ENCODE assay signal across 18 mouse cellular contexts in genomic region chr1:29404139-29404538, GRCm38 (mm10).
A peak's percentile ranks its signal among the peaks of the same experiment; 100 is the strongest.
DNase-seq lines count a peak whose midpoint lies in the region; ATAC-seq and TF ChIP-seq lines count a peak whose summit lies in the region.
"Had no signal": no experiment of that assay in that cellular context is flagged by ENCODE, and none has a peak within 500 bp of the region (broad histone marks: within the 10 kb centered on the region; RNA-seq: fewer than 3 reads in every experiment).

No protein-coding gene starts in this region.

- H3K36me3 ChIP-seq in forebrain, embryonic 12.5 days (replicated peaks), result no peaks in the 10 kb centered on the region
- H3K36me3 ChIP-seq in forebrain, embryonic 10.5 days (replicated peaks), result no peaks in the 10 kb centered on the region
- H3K36me3 ChIP-seq in forebrain, embryonic 15.5 days, result no peaks in the 10 kb centered on the region
- H3K36me3 ChIP-seq in forebrain, postnatal 0 days (ENCODE audit: insufficient read depth), result no peaks in the 10 kb centered on the region
- no peaks in the 10 kb centered on the region for H3K36me3 ChIP-seq in hindbrain, embryonic 14.5 days (replicated peaks; ENCODE audit: control insufficient read depth, insufficient read depth)
- H3K36me3 ChIP-seq in hindbrain, postnatal 0 days (ENCODE audit: insufficient read depth, low read length), result no peaks in the 10 kb centered on the region
- H3K36me3 ChIP-seq: heart, embryonic 10.5 days had no signal

- DNase-seq in forebrain, embryonic 10.5 days (ENCODE audit: extremely low spot score, low spot score), result no peak
- DNase-seq in forebrain, postnatal 0 days, result no peak
- no peak for DNase-seq in hindbrain, embryonic 14.5 days (ENCODE audit: low spot score)
- no peak for DNase-seq in hindbrain, postnatal 0 days (ENCODE audit: low spot score)
- DNase-seq in brain, embryonic 14.5 days (ENCODE audit: low read depth), result peak; percentile 46
- DNase-seq: adrenal gland, adult 8-10 months; adrenal gland, postnatal 25 days; cerebellum, adult 18-20 months; cerebellum, adult 9-10 months; cerebellum, postnatal 14 days; gastrocnemius, postnatal 25 days; heart, adult 2 months; kidney, adult 2 months had no signal

- H3K9me3 ChIP-seq in forebrain, embryonic 12.5 days, result no peaks in the 10 kb centered on the region
- no peaks in the 10 kb centered on the region for H3K9me3 ChIP-seq in forebrain, embryonic 10.5 days
- no peaks in the 10 kb centered on the region for H3K9me3 ChIP-seq in forebrain, embryonic 15.5 days
- H3K9me3 ChIP-seq in forebrain, postnatal 0 days (ENCODE audit: low read length), result no peaks in the 10 kb centered on the region
- no peaks in the 10 kb centered on the region for H3K9me3 ChIP-seq in hindbrain, embryonic 14.5 days (ENCODE audit: control insufficient read depth, low read length)
- H3K9me3 ChIP-seq in hindbrain, postnatal 0 days (ENCODE audit: low read length), result no peaks in the 10 kb centered on the region
- H3K9me3 ChIP-seq: heart, embryonic 10.5 days had no signal

- TF ChIP-seq CTCF in forebrain, postnatal 0 days (IDR thresholded peaks at IDR 0.05; ENCODE audit: low read depth), result no peak
- TF ChIP-seq CTCF in hindbrain, postnatal 0 days (IDR thresholded peaks at IDR 0.05; ENCODE audit: low read depth), result no peak
- no peak for TF ChIP-seq CTCF in brain, embryonic 14.5 days (IDR thresholded peaks at IDR 0.05; ENCODE audit: borderline replicate concordance, extremely low read depth, insufficient read depth, insufficient read length)

- peak; percentile 17; the same call in 1 of the 2 replicates for ATAC-seq in forebrain, embryonic 12.5 days (ENCODE audit: low FRiP score)
- peak; percentile 53; the same call in 1 of the 2 replicates for ATAC-seq in forebrain, embryonic 15.5 days (replicated peaks)
- ATAC-seq in forebrain, postnatal 0 days, result no peak
- ATAC-seq in hindbrain, embryonic 14.5 days (ENCODE audit: low FRiP score), result peak; percentile 34; the same call in 1 of the 2 replicates
- ATAC-seq in hindbrain, postnatal 0 days, result no peak
- ATAC-seq: activated CD4-positive, CD25-positive, alpha-beta regulatory T cell, adult 4 months; intestine, postnatal 0 days had no signal

- WGBS in forebrain, embryonic 12.5 days, result 82% methylated on average over 6 of the region's 6 CpGs
- WGBS in forebrain, embryonic 10.5 days, result 92% methylated on average over 6 of the region's 6 CpGs
- 55% methylated on average over 6 of the region's 6 CpGs for WGBS in forebrain, embryonic 15.5 days
- WGBS in forebrain, postnatal 0 days, result 48% methylated on average over 6 of the region's 6 CpGs
- 78% methylated on average over 6 of the region's 6 CpGs for WGBS in hindbrain, embryonic 14.5 days
- WGBS in hindbrain, postnatal 0 days, result 58% methylated on average over 6 of the region's 6 CpGs

- no peak overlapping the region for H3K4me3 ChIP-seq in forebrain, embryonic 12.5 days (replicated peaks)
- no peak overlapping the region for H3K4me3 ChIP-seq in forebrain, embryonic 10.5 days
- no peak overlapping the region for H3K4me3 ChIP-seq in forebrain, embryonic 15.5 days
- H3K4me3 ChIP-seq in forebrain, postnatal 0 days (ENCODE audit: low read depth, low read length), result no peak overlapping the region
- no peak overlapping the region for H3K4me3 ChIP-seq in hindbrain, embryonic 14.5 days (replicated peaks; ENCODE audit: low read length)
- no peak overlapping the region for H3K4me3 ChIP-seq in hindbrain, postnatal 0 days (ENCODE audit: low read length)
- H3K4me3 ChIP-seq: heart, adult 2 months; heart, embryonic 10.5 days had no signal

- H3K27me3 ChIP-seq in forebrain, embryonic 12.5 days, result no peaks in the 10 kb centered on the region
- H3K27me3 ChIP-seq in forebrain, embryonic 10.5 days (ENCODE audit: poor library complexity, severe bottlenecking), result no peaks in the 10 kb centered on the region
- H3K27me3 ChIP-seq in forebrain, embryonic 15.5 days, result no peaks in the 10 kb centered on the region
- no peaks in the 10 kb centered on the region for H3K27me3 ChIP-seq in forebrain, postnatal 0 days (ENCODE audit: insufficient read depth, low read length)
- no peaks in the 10 kb centered on the region for H3K27me3 ChIP-seq in hindbrain, embryonic 14.5 days (ENCODE audit: control insufficient read depth, insufficient read depth, low read length)
- H3K27me3 ChIP-seq in hindbrain, postnatal 0 days (ENCODE audit: insufficient read depth, low read length), result no peaks in the 10 kb centered on the region

- H3K4me1 ChIP-seq in forebrain, embryonic 12.5 days, result no peaks in the 10 kb centered on the region
- no peaks in the 10 kb centered on the region for H3K4me1 ChIP-seq in forebrain, embryonic 10.5 days
- H3K4me1 ChIP-seq in forebrain, embryonic 15.5 days, result no peaks in the 10 kb centered on the region
- H3K4me1 ChIP-seq in forebrain, postnatal 0 days (ENCODE audit: insufficient read depth), result no peaks in the 10 kb centered on the region
- no peaks in the 10 kb centered on the region for H3K4me1 ChIP-seq in hindbrain, embryonic 14.5 days (replicated peaks; ENCODE audit: control insufficient read depth, insufficient read depth, low read length)
- H3K4me1 ChIP-seq in hindbrain, postnatal 0 days (ENCODE audit: insufficient read depth, low read length), result no peaks in the 10 kb centered on the region
- H3K4me1 ChIP-seq: heart, embryonic 10.5 days had no signal

- no peak overlapping the region for H3K4me2 ChIP-seq in forebrain, embryonic 12.5 days
- no peak overlapping the region for H3K4me2 ChIP-seq in forebrain, embryonic 15.5 days (replicated peaks)
- H3K4me2 ChIP-seq in forebrain, postnatal 0 days (ENCODE audit: low read depth), result no peak overlapping the region
- H3K4me2 ChIP-seq in hindbrain, embryonic 14.5 days (replicated peaks), result no peak overlapping the region
- no peak overlapping the region for H3K4me2 ChIP-seq in hindbrain, postnatal 0 days (ENCODE audit: low read depth, low read length)

- H3K9ac ChIP-seq in forebrain, embryonic 12.5 days, result no peak overlapping the region
- no peak overlapping the region for H3K9ac ChIP-seq in forebrain, embryonic 15.5 days (replicated peaks)
- no peak overlapping the region for H3K9ac ChIP-seq in forebrain, postnatal 0 days
- H3K9ac ChIP-seq in hindbrain, embryonic 14.5 days, result no peak overlapping the region
- no peak overlapping the region for H3K9ac ChIP-seq in hindbrain, postnatal 0 days (replicated peaks; ENCODE audit: low read length)

- no peak overlapping the region for H3K27ac ChIP-seq in forebrain, embryonic 12.5 days
- no peak overlapping the region for H3K27ac ChIP-seq in forebrain, embryonic 10.5 days
- H3K27ac ChIP-seq in forebrain, embryonic 15.5 days (replicated peaks), result no peak overlapping the region
- H3K27ac ChIP-seq in forebrain, postnatal 0 days (ENCODE audit: low read depth, low read length), result no peak overlapping the region
- no peak overlapping the region for H3K27ac ChIP-seq in hindbrain, embryonic 14.5 days
- no peak overlapping the region for H3K27ac ChIP-seq in hindbrain, postnatal 0 days
- H3K27ac ChIP-seq: heart, adult 2 months; heart, embryonic 10.5 days had no signal

- no peak for TF ChIP-seq POLR2A in brain, embryonic 14.5 days (IDR thresholded peaks at IDR 0.05; ENCODE audit: borderline replicate concordance, extremely low read depth, insufficient read depth, insufficient read length, poor library complexity, severe bottlenecking)

Comparison
In these comparisons a context has a peak if more than half of its experiments do, and no peak if none do; other contexts are left out.
1. ATAC-seq: peak in forebrain, embryonic 12.5 days (single experiment), forebrain, embryonic 15.5 days (single experiment) and hindbrain, embryonic 14.5 days (single experiment); none in forebrain, postnatal 0 days (single experiment) and hindbrain, postnatal 0 days (single experiment).